Mouse (Mus musculus): ENCODE results near the gene Adamts10.

Gene Adamts10

DNA sequence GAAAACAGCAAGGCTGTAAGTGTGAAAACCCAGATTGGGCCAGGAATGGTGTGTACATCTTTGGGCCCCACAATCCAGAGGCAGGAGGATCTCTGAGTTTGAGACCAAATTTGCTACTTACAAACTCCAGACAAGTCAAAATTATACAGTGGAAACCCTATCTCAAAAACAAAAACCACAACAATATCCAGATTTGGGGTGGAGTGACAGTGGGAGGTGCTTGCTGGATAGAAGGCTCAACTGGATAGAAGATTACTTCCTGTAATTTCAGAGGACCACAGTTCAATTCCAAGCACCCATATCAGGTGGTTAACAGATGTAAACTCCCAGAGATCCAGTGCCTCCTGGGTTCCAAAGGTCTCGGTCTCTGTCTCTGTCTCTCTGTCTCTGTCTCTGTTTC lies 30.5 kb downstream of the Adamts10 start:
- WGBS, result 91% methylated on average over 1 of the region's 1 CpGs

DNA sequence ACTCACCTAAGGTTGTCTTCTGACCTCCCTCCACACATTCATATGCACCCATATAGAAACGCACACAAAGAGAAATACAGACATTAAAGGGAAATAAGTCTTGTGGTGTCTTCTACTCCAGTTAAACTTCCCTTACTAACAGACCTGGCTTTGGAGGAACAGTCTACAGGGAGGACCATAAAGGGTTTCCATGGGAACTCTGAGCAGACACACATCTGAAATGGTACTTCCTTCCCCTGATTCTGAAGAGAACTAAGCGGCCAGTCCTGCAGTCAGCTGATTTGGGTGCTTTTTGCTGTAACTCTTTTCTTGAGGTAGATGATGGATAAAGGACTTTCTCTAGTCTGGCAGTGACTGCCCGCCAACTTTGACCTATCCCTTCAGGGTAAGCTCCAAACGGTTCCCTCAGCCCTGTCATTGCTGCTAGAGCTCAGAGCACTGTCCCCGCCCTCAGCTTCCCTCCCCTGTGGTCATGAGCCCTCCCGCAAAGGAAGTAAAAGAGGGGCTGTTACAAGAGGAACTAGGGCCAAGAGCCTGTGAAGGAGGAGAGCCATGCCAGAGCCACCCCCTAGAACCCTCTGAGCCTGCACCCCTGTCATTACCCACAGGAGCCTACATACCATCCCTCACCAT lies 31.3 kb downstream of the Adamts10 start, which contains the start of gene Myo1f:
TSS of gene Myo1f (plus strand) at position 485 of the 633 bp plus-strand sequence.
- WGBS, result 42% methylated on average over 6 of the region's 6 CpGs

DNA sequence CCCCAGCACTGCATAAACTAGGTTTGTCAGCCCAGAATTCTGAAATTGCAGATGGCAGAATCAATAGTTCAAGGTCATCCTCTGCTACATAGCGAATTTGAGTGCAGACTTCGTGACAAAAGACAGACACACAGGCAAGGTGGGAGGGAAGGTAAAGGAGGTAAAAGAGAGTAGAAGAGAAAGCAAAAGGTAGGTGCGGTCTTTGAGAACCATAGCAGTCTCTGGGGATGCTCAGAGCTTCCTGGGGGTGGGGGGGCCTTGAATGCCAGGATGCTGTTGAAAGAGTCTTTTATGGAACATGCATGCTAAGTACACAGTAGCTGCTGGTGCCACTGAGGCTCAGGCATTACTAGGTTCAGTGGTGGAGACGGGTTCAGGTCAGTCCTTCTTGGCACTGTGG lies 33.9 kb downstream of the Adamts10 start:
- WGBS, result 86% methylated on average over 4 of the region's 4 CpGs

DNA sequence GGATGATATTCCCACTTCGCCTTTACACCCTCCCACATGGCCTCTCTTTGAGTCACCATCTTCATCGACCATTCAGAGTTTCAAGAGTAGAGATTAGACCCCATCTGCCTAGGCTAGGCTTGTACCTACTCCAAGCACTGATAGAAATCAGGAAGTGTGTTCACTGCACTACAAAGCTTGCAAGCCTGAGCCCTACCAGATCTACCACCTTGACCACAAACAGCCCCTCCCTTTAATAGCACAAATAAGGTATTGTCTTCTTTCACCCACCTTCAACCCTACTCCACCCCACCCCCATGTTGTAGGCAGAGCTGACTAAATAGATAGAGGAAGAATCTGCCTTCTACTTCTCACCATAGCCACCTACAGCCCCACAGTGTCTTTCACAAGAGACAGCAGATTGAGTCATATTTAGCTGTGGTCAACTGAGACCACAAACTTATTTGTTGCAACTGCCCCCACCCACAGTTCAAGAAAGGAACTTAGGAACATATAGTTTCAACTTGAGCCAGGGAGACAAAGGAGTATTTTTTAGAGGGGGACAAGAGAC lies 39.6 kb downstream of the Adamts10 start:
- 64% methylated on average over 2 of the region's 2 CpGs for WGBS

DNA sequence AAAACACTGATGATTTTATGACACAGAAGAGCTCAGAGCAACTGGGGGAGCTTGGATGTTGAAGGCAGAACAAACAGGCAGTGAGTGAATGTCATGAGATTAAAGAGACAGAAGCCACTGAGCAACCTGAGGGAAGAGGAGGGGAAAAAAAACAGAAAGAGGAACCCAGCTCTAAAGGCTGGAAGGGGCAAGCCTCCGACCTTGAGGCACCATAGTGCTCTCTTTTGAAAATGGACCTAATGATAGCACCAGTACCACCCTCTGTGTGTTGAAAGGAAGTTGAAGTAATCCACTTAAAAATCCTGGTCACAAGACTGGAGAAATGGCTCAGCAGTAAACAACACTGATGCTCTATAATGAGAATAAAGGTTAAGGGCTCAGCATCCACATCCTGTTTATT lies 40.6 kb downstream of the Adamts10 start:
- 71% methylated on average over 1 of the region's 1 CpGs for WGBS

DNA sequence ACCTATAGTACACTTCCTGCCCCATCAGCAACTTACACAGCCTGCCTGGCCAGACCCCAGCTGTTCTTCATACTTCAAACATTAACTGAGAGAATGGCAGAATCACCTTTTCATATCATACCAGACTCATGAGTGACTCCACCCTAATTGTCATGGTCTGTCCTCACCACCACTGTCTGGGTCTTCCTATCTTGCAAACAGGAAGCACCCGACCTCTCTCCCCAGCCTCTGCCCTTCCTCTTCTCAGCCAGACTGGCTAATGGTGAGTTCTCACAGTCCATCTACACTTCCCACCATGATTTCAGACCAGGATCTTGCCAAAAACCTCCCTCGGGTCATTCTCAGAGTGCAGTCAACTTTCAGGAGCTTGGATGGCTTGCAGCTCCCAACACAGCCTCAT lies 42.2 kb downstream of the Adamts10 start:
- WGBS, result 72% methylated on average over 2 of the region's 2 CpGs

DNA sequence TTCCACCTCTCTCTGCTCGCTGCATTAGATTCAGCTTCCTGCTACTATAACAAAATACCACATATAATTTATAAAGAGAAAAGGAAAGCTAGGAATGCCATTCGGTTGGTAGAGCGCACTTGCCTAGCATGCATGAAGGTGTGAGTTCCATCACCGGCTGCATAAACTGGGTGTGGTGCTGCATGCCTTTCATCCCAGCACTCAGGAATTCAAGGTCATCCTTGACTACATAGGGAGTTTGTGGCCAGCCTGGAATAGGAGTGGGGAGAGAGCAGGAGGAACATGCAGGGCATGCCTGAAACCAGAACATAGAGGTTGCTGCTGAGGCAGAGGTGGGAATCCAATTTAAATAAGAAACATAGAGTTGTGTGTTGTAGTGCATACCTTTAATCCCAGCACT lies 60.1 kb downstream of the Adamts10 start:
- WGBS, result 88% methylated on average over 4 of the region's 4 CpGs

DNA sequence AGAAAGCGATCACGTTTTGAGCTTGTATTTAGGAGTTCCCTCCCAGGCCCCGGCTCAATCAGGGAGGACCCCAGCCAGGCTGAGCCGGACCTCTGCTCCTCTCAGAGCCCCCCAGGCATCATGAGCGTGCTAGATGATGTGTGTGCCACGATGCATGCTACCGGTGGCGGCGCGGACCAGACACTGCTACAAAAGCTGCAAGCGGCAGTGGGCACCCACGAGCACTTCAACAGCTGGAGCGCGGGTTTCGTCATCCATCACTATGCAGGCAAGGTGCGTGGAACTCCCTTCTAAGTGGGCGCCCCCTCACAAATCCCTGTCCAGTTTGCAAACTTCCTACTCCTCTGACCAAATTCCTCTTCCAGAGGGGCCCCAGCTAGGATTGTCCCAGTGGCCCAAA lies 62.0 kb downstream of the Adamts10 start:
- WGBS, result 74% methylated on average over 17 of the region's 17 CpGs

DNA sequence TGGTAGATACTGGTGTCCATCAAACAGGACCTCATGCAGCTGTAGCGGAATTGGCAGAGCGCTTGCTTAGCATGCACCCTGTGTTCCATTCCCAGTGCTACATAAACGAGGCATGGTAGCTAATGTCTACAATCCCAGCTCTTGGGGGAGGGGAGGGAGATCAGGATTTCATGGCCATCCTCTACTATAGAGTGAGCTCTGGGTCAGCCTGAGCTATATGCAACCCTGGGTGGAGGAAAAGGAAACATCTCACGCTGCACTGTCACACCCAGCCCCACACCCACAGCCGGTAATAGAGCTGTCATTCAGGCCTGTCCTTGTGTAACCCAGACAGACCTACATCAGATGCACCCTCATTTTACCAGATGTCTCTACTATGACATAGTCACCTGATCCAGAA lies 74.5 kb downstream of the Adamts10 start:
- 88% methylated on average over 5 of the region's 5 CpGs for WGBS

DNA sequence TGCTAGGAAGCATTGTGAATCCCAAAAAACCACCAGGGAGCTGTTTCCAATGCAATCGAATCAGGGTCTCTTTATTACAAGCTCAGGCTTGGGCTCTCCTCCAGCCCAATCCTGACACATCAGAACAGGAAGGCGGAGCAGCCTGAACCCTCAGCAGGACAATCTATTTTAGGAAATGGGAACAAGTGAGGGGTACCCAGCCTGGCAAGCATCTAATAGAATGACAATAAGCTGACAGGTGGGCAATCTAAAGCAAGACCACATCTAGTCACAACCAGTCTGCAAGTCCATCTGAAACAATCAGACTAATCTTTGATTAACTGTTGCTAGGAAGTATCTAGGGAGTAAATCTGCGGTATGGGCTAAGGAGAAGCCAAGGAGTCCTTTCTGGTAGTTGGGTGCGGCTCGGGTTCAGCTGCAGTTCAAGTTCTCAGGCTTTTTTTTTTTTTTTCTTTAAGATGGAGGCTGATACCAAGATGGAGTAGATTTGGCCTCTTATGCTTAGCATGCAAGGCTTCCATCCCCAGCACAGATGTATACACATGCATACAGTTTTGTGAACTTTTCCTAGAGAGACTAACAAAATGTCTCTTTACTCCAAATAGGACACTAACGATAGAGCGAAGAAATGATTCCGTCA lies 76.0 kb downstream of the Adamts10 start:
- WGBS, result 82% methylated on average over 8 of the region's 8 CpGs

DNA sequence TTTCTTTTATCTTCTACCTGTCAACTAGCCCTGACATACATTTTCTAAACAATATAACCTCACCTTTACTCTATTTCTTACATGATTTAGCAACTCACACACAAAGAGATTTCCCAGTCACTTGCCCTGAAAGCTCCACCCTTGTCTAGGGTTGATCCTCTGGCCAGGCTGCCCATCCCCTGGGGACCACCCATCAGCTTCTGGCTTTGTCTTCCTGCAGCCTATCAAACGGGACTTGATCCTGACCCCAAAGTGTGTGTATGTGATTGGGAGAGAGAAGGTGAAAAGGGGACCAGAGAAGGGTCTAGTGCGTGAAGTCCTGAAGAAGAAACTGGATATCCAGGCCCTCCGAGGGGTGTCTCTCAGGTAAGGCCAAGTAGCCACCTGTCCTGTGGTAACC lies 76.8 kb downstream of the Adamts10 start:
- 84% methylated on average over 3 of the region's 3 CpGs for WGBS

DNA sequence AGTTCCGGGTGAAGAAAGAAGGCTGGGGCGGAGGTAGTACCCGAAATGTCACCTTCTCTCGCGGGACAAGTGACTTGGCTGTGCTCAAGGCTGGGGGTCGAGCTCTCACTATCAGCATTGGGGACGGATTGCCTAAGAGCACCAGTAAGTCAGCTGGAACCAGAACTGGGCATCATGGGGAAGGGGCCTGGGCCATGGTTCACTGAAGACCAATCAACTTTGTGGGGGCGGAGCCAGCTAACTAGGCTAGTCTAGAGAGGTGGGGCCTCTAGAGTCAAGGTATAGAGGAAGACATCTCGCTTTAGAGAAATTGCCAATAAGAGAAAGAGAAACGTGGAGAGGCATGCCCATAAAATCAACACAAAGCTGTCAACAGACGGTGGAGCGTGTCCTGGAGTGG lies 77.9 kb downstream of the Adamts10 start:
- 86% methylated on average over 12 of the region's 12 CpGs for WGBS
